Mouse (Mus musculus): ENCODE measurements around the gene Camk1d. TPM values are rescaled to one million over a fixed set of nuclear protein-coding genes. Genes with fewer than 3 reads are reported as not detected.

Gene Camk1d
- polyA plus RNA-seq, 2 experiments, result 0.63 to 0.83 TPM

- H3K27me3 ChIP-seq (ENCODE audit: control insufficient read depth, insufficient read depth, low read length), result no peaks in the 10 kb centered on the region
- 47% methylated on average over 5 of the region's 5 CpGs for WGBS (ENCODE audit: insufficient replicate concordance)
- H3K4me2 ChIP-seq (ENCODE audit: low read depth), result no peak overlapping the region
- TF ChIP-seq EP300 (IDR thresholded peaks at IDR 0.05; ENCODE audit: low read depth) (no peak), CTCF (IDR thresholded peaks at IDR 0.05; ENCODE audit: low read depth) (no peak)
- DNase-seq (ENCODE audit: low read depth in 3 of 3, low spot score in 3 of 3) (no peak), ATAC-seq (ENCODE audit: insufficient read depth) (no peak)
- no peak overlapping the region for H3K9ac ChIP-seq (replicated peaks)
- 0 out of 4 replicates have a peak, but pooled peaks cover 0 to 2% of the 10 kb centered on the region in 2 experiments for H3K4me1 ChIP-seq (replicated peaks; ENCODE audit: control insufficient read depth in 2 of 2, insufficient read depth in 2 of 2, low read length in 1 of 2)
- no peak overlapping the region for H3K4me3 ChIP-seq (ENCODE audit: insufficient read depth in 1 of 2, low read depth in 2 of 2, low read length in 2 of 2)
- no peak overlapping the region for H3K27ac ChIP-seq
- H3K9me3 ChIP-seq (ENCODE audit: control insufficient read depth, low read length), result no peaks in the 10 kb centered on the region
- no peaks in the 10 kb centered on the region for H3K36me3 ChIP-seq (replicated peaks; ENCODE audit: control insufficient read depth, insufficient read depth, low read depth)
Observed at GRCm38 (mm10) chr2:5294451-5294850, 419.9 kb downstream of the Camk1d start.

GRCm38 (mm10) chr2:5288593-5288992 is 425.7 kb downstream of the Camk1d start:
- TF ChIP-seq EP300 (IDR thresholded peaks at IDR 0.05; ENCODE audit: low read depth) (no peak), CTCF (IDR thresholded peaks at IDR 0.05; ENCODE audit: low read depth) (no peak)
- 38% methylated on average over 4 of the region's 4 CpGs for WGBS (ENCODE audit: insufficient replicate concordance)
- Histone ChIP-seq H3K27ac (no peak overlapping the region), H3K9me3 (ENCODE audit: control insufficient read depth, low read length) (no peaks in the 10 kb centered on the region), H3K27me3 (ENCODE audit: control insufficient read depth, insufficient read depth, low read length) (no peaks in the 10 kb centered on the region), H3K4me3 (ENCODE audit: insufficient read depth in 1 of 2, low read depth in 2 of 2, low read length in 2 of 2) (no peak overlapping the region), H3K36me3 (replicated peaks; ENCODE audit: control insufficient read depth, insufficient read depth, low read depth) (no peaks in the 10 kb centered on the region), H3K4me2 (ENCODE audit: low read depth) (no peak overlapping the region), H3K4me1 (replicated peaks; ENCODE audit: control insufficient read depth in 2 of 2, insufficient read depth in 2 of 2, low read length in 1 of 2) (no peaks in the 10 kb centered on the region), H3K9ac (replicated peaks) (no peak overlapping the region)
- ATAC-seq (ENCODE audit: insufficient read depth) (no peak), DNase-seq (ENCODE audit: low read depth in 3 of 3, low spot score in 3 of 3) (no peak)

GRCm38 (mm10) chr2:5287044-5287380 is 427.3 kb downstream of the Camk1d start:
- Histone ChIP-seq H3K9me3 (ENCODE audit: control insufficient read depth, low read length) (no peaks in the 10 kb centered on the region), H3K4me2 (ENCODE audit: low read depth) (no peak overlapping the region), H3K4me1 (replicated peaks; ENCODE audit: control insufficient read depth in 2 of 2, insufficient read depth in 2 of 2, low read length in 1 of 2) (no peaks in the 10 kb centered on the region), H3K9ac (replicated peaks) (no peak overlapping the region), H3K4me3 (ENCODE audit: insufficient read depth in 1 of 2, low read depth in 2 of 2, low read length in 2 of 2) (no peak overlapping the region), H3K27me3 (ENCODE audit: control insufficient read depth, insufficient read depth, low read length) (no peaks in the 10 kb centered on the region), H3K36me3 (replicated peaks; ENCODE audit: control insufficient read depth, insufficient read depth, low read depth) (no peaks in the 10 kb centered on the region), H3K27ac (no peak overlapping the region)
- TF ChIP-seq EP300 (IDR thresholded peaks at IDR 0.05; ENCODE audit: low read depth), result no peak
- no peak for TF ChIP-seq CTCF (IDR thresholded peaks at IDR 0.05; ENCODE audit: low read depth)
- ATAC-seq (ENCODE audit: insufficient read depth) (no peak), DNase-seq (ENCODE audit: low read depth in 3 of 3, low spot score in 3 of 3) (no peak)
- WGBS (ENCODE audit: insufficient replicate concordance), result 70% methylated on average over 3 of the region's 3 CpGs

GRCm38 (mm10) chr2:5286189-5287043 is 427.9 kb downstream of the Camk1d start:
- no peaks in the 10 kb centered on the region for H3K4me1 ChIP-seq (replicated peaks; ENCODE audit: control insufficient read depth in 2 of 2, insufficient read depth in 2 of 2, low read length in 1 of 2)
- TF ChIP-seq CTCF (IDR thresholded peaks at IDR 0.05; ENCODE audit: low read depth), result no peak
- TF ChIP-seq EP300 (IDR thresholded peaks at IDR 0.05; ENCODE audit: low read depth), result no peak
- H3K36me3 ChIP-seq (replicated peaks; ENCODE audit: control insufficient read depth, insufficient read depth, low read depth), result no peaks in the 10 kb centered on the region
- no peak overlapping the region for H3K4me3 ChIP-seq (ENCODE audit: insufficient read depth in 1 of 2, low read depth in 2 of 2, low read length in 2 of 2)
- no peak overlapping the region for H3K4me2 ChIP-seq (ENCODE audit: low read depth)
- ATAC-seq (ENCODE audit: insufficient read depth) (no peak), DNase-seq (ENCODE audit: low read depth in 3 of 3, low spot score in 3 of 3) (no peak)
- no peak overlapping the region for H3K9ac ChIP-seq (replicated peaks)
- H3K9me3 ChIP-seq (ENCODE audit: control insufficient read depth, low read length), result no peaks in the 10 kb centered on the region
- WGBS (ENCODE audit: insufficient replicate concordance), result 52% methylated on average over 5 of the region's 5 CpGs
- no peak overlapping the region for H3K27ac ChIP-seq
- H3K27me3 ChIP-seq (ENCODE audit: control insufficient read depth, insufficient read depth, low read length), result no peaks in the 10 kb centered on the region

GRCm38 (mm10) chr2:5284351-5284750 is 430.0 kb downstream of the Camk1d start:
- Histone ChIP-seq H3K4me1 (replicated peaks; ENCODE audit: control insufficient read depth in 2 of 2, insufficient read depth in 2 of 2, low read length in 1 of 2) (no peaks in the 10 kb centered on the region), H3K4me2 (ENCODE audit: low read depth) (no peak overlapping the region), H3K27me3 (ENCODE audit: control insufficient read depth, insufficient read depth, low read length) (no peaks in the 10 kb centered on the region), H3K36me3 (replicated peaks; ENCODE audit: control insufficient read depth, insufficient read depth, low read depth) (no peaks in the 10 kb centered on the region), H3K9me3 (ENCODE audit: control insufficient read depth, low read length) (no peaks in the 10 kb centered on the region), H3K9ac (replicated peaks) (no peak overlapping the region), H3K27ac (no peak overlapping the region), H3K4me3 (ENCODE audit: insufficient read depth in 1 of 2, low read depth in 2 of 2, low read length in 2 of 2) (no peak overlapping the region)
- no peak for DNase-seq (ENCODE audit: low read depth in 3 of 3, low spot score in 3 of 3)
- TF ChIP-seq EP300 (IDR thresholded peaks at IDR 0.05; ENCODE audit: low read depth) (no peak), CTCF (IDR thresholded peaks at IDR 0.05; ENCODE audit: low read depth) (no peak)
- no peak for ATAC-seq (ENCODE audit: insufficient read depth)
- 59% methylated on average over 5 of the region's 5 CpGs for WGBS (ENCODE audit: insufficient replicate concordance)

Data from liver, embryonic 14.5 days (tissue).